Mouse (Mus musculus) limb, embryonic 10.5 days (tissue): Measurements from ENCODE around the gene Zfp984. TPM values are rescaled to one million over a fixed set of nuclear protein-coding genes. Genes with fewer than 3 reads are reported as not detected.
"Not testable (repeated sequence)": the region's sequence is repeated elsewhere in the genome, so short reads cannot be mapped to it uniquely, and the experiment has no call there.

ENCODE experiments used
- DNase-seq: peaks from one replicate; pipeline ENCODE4 v3.0.0-alpha.2; 2017; ENCODE audit warnings: low spot score
- H3K27ac ChIP-seq: fragments of 300-500 bp; sonication (generic); 2 replicates; pipeline ENCODE4 v1.5.1; 2016; ENCODE audit warnings: mild to moderate bottlenecking
- H3K27me3 ChIP-seq: fragments of 300-500 bp; sonication (generic); 2 replicates; pipeline ENCODE4 v1.6.1; 2016; ENCODE audit warnings: low read depth, mild to moderate bottlenecking; ENCODE audit not compliant: poor library complexity, severe bottlenecking
- H3K36me3 ChIP-seq: fragments of 300-500 bp; sonication (generic); 2 replicates; pipeline ENCODE4 v1.6.1; 2016; ENCODE audit warnings: mild to moderate bottlenecking, moderate library complexity
- H3K4me1 ChIP-seq: fragments of 300-500 bp; sonication (generic); 2 replicates; pipeline ENCODE4 v1.6.1; 2016
- H3K4me3 ChIP-seq: fragments of 300-500 bp; sonication (generic); 2 replicates; pipeline ENCODE4 v1.5.1; 2016; ENCODE audit warnings: mild to moderate bottlenecking, moderate library complexity
- H3K9me3 ChIP-seq: fragments of 300-500 bp; sonication (generic); replicated peaks from 2 replicates; pipeline ENCODE4 v1.6.1; 2016; ENCODE audit warnings: mild to moderate bottlenecking
- WGBS: fragments of 180-500 bp; shearing (Covaris S2); methylation state at CpG from one replicate; pipeline ENCODE4 v1.1.7; 2016; 5-methylcytosine and 5-hydroxymethylcytosine counted together
- polyA plus RNA-seq: library from polyadenylated mRNA; unstranded; fragments of >200 nt; fragmentation: Nextera tagmentation; extraction: Ambion mirVana; gene quantifications from 2 replicates; pipeline ENCODE4 v1.2.1, GENCODE M21; 2016

The Zfp984 gene
- polyA plus RNA-seq: 9.0 and 9.3 TPM in 2 replicates

DNA sequence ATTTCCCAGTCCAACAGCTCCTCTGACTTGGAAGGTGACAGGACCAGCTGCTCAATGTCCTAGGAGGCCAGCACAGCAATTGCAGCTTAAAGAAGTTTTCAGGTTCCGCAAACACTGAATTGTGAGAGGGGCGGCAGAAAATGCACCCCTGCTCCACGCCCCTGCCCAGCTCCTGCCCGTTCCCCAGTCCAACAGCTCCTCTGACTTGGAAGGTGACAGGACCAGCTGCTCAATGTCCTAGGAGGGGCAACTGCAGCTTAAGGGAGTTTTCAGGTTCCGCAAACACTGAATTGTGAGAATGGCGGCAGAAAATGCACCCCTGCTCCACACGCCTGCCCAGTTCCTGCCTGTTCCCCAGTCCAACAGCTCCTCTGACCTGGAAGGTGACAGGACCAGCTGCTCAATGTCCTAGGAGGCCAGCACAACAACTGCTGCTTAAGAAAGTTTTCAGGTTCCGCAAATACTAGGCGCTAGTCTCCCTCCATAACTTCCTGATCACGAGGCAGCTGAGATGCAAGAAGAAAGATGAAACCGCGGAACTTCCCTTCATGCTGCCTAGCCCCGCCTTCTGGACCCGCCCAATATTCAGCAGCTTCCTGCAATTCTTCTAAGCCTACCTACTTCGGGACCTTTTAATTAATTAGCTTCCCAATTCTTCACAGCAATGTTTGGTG is at the start of gene Zfp984:
Gene Zfp984, minus strand, starts transcription at position 497 of the 674 bp plus-strand sequence.
- 11% methylated on average over 15 of the region's 15 CpGs for WGBS

DNA sequence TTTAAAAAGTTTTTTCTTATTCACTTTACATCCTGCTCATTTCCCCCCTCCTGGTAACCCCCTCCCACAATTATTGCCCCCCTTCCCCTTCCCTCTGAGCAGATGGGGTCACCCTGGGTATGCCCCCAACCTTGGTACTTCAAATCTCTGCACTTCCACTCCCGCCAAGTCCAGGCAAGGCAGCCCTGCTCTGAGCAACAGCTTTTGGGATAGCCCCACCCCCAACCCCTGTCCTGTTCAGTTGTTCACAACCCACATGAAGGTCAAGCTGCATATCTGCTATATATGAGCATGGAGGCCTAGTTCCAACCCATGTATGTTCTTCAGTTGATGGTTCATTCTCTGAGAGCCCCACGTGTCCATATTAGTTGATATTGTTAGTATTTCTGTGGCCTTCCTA is 41.2 kb upstream of the Zfp984 start:
- Histone ChIP-seq H3K27ac (no peak overlapping the region), H3K36me3 (0 out of 2 replicates have a peak, but pooled peaks cover 2% of the 10 kb centered on the region), H3K4me1 (peaks cover 14% of the 10 kb centered on the region), H3K4me3 (no peak overlapping the region), H3K9me3 (no peaks in the 10 kb centered on the region), H3K27me3 (no peaks in the 10 kb centered on the region)
- WGBS: 87% methylated on average over 2 of the region's 2 CpGs
- DNase-seq: no peak

More for the DNA sequence above, at the start of gene Zfp984:
- not testable (repeated sequence) for H3K36me3 ChIP-seq, H3K4me1 ChIP-seq, H3K27me3 ChIP-seq, H3K9me3 ChIP-seq
- Histone ChIP-seq H3K4me3 (peak within 1 kb of the TSS; percentile 57), H3K27ac (peak within 1 kb of the TSS; percentile 76)
- DNase-seq: peak; percentile 63

DNA sequence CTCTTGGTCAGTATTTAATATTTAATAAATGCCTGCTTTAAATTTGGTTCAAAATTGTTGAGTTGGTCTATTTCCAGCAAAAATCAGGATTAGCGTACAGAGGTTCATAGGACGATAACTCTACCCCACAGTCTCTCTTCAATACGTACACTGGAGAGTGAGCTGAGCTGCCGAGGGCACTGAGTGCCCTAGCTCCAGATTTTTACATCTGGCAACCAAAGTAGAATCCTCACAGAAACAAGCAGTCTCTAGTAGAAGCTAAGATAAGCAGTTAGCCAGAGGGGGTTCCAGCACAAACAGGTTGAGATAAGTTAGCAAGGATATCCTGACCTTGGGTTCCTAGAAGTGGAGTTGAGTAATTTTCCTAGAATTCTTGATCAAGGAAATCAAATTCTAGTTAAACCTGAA is 39.0 kb upstream of the Zfp984 start:
- H3K36me3 ChIP-seq: peaks cover 10% of the 10 kb centered on the region
- H3K9me3 ChIP-seq: no peaks in the 10 kb centered on the region
- H3K4me3 ChIP-seq: peak overlapping the region; percentile 71
- peak overlapping the region; percentile 85 for H3K27ac ChIP-seq
- DNase-seq: no peak
- WGBS: 14% methylated on average over 4 of the region's 4 CpGs
- no peaks in the 10 kb centered on the region for H3K27me3 ChIP-seq
- H3K4me1 ChIP-seq: peaks cover 14% of the 10 kb centered on the region

DNA sequence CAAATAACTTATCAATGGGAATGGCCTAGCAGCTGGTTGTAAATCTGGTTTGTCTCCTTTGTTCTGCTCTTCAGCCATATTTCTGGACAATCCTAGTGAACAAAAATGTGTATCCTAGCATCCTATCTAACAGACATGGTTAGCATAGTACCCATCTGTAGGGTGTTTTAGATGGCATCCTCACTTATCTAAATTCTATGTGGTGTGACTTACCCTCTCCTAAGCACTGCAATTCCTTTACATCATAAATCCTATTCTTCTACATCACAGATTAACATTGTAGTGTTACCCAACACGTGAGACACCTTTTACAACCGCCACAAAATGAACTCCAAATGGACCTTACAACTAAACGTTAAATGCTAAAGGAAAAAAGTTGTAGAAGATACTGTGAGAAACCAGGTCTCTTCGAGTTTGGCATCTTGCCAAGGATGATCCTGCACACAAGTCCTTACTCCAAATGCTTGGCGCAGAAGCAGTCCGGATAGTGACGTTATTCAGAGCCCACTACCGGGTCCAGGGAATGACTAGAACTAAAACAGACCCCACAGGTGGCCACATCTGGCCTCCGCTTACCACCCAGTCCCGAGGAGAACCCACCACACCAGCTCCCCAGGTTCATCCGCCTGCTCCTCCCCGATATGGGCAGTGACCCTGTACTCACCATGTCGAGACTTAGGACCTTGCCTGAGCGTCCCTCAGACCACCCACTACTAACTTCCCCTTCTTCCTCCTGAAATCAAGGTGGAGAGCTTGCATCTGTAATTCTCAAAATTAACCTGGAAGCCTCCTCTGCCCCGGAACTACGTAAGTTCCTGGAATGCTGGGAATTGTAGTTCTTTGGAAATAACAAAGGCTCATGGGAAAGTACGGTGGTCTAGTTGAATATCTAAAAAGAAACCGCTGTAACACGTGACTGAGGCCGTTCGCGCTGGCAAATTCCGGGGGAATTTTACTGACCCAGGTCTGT is 38.3 kb upstream of the Zfp984 start, which contains the start of gene Zfp933:
Gene Zfp933, minus strand, starts transcription at position 753 of the 970 bp plus-strand sequence.
- DNase-seq: peak; percentile 63
- 4% methylated on average over 23 of the region's 23 CpGs for WGBS
- Histone ChIP-seq H3K27me3 (no peaks in the 10 kb centered on the region), H3K9me3 (no peaks in the 10 kb centered on the region), H3K4me3 (peak within 1 kb of the TSS; percentile 71), H3K27ac (peak within 1 kb of the TSS; percentile 85), H3K4me1 (peaks cover 14% of the 10 kb centered on the region), H3K36me3 (peaks cover 17% of the 10 kb centered on the region)

DNA sequence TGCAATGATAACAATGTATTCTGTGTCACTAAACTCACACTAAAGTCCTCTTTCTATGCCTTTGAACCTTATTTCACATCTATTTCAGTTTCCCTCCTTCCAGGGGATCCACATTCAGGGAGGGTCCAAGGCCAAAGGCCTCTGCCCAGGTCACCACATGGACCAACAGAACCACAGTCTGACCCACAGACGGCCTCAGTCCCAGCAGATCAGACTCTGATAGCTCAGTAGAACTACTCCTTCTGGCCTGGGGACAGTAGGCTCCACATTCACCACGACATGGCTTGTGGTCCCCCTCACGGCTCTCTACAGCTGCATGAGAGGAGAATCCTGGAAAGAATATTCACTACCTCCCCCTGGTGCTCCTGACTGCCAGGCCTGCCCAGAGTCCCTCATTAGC is 33.3 kb upstream of the Zfp984 start:
- H3K9me3 ChIP-seq: peaks cover 5% of the 10 kb centered on the region; the same call in 1 of the 2 replicates
- peaks cover 6% of the 10 kb centered on the region for H3K4me1 ChIP-seq
- no peaks in the 10 kb centered on the region for H3K27me3 ChIP-seq
- H3K36me3 ChIP-seq: peaks cover 45% of the 10 kb centered on the region
- no peak overlapping the region for H3K27ac ChIP-seq
- DNase-seq: no peak
- no peak overlapping the region for H3K4me3 ChIP-seq
- WGBS: 94% methylated on average over 3 of the region's 3 CpGs

DNA sequence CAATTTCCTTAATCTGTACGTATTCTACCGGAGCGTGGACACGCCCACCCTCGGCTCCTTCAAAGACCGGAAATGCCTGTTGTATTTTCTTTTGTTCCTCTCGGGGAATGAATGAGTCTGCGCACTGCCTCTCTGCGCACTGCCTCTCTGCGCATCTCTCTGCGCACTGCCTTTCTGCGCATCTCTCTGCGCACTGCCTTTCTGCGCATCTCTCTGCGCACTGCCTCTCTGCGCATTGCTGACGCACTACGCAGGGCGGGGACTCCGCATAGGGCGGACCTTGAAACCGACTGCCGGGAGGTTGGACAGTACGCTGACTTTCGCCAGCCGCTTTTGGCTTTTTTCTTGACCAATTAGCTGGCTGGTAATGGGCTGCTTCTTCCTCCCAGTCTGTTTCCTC is 29.7 kb upstream of the Zfp984 start:
- DNase-seq, H3K27ac ChIP-seq, H3K9me3 ChIP-seq, H3K4me1 ChIP-seq, H3K4me3 ChIP-seq, H3K27me3 ChIP-seq: not testable (repeated sequence)
- H3K36me3 ChIP-seq: peaks cover 38% of the 10 kb centered on the region
- 96% methylated on average over 22 of the region's 26 CpGs for WGBS

DNA sequence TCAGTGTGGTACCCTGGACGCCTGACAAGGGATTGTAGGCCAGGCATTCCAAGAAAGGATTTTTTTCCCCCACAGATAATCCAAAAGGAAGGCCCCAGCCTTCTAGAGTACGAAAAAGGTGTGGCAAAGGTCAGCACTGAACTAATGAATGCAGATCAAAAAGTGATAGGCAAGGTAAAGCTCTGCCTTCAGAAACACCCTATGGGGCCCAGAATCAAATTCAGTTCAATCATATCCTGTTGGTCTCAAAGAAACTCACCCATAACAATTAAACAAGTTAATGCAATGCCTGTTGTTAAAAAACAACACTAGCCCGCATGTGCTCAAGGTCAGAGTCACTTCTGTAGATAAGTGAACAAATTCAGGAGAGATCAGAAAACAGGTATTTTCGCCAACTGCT is 14.8 kb upstream of the Zfp984 start:
- no peak overlapping the region for H3K4me3 ChIP-seq
- H3K27ac ChIP-seq: no peak overlapping the region
- no peaks in the 10 kb centered on the region for H3K27me3 ChIP-seq
- H3K4me1 ChIP-seq: no peaks in the 10 kb centered on the region
- DNase-seq: no peak
- H3K9me3 ChIP-seq: peaks cover 24% of the 10 kb centered on the region
- peaks cover 58% of the 10 kb centered on the region for H3K36me3 ChIP-seq
- WGBS: 88% methylated on average over 4 of the region's 4 CpGs

DNA sequence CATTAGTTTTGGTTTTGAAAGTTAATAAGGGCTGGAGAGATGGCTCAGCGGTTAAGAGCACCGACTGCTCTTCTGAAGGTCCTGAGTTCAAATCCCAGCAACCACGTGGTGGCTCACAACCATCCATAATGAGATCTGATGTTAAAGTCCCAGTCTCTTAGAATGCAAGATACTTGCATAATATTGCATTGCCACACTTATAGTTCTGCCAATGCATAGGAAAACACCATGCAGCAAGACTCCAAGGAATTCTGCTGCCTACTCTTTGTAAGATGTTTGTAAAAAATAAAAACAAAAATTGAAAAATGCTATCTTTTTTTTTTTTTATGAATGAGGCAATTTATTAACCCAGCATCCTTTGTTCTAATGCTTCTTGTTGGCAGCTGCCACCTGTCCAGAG is 11.8 kb upstream of the Zfp984 start:
- not testable (repeated sequence) for H3K4me1 ChIP-seq, H3K27me3 ChIP-seq, H3K4me3 ChIP-seq, H3K27ac ChIP-seq, DNase-seq
- Histone ChIP-seq H3K9me3 (peaks cover 16% of the 10 kb centered on the region), H3K36me3 (peaks cover 29% of the 10 kb centered on the region)
- 87% methylated on average over 3 of the region's 3 CpGs for WGBS

DNA sequence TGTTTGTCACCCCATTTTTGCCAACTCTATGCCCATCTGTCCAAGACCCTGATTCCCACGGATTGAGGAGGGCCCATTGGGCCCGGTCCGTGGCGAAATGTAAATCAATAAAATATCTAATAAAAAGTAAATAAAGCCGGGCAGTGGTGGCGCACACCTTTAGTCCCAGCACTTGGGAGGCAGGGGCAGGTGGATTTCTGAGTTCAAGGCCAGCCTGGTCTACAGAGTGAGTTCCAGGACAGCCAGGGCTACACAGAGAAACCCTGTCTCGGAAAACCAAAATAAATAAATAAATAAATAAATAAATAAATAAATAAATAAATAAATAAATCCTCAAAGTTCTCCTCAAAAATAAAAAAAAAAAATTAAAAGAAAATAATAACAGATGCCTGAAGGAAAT is 10.1 kb upstream of the Zfp984 start:
- not testable (repeated sequence) for H3K4me1 ChIP-seq, H3K27me3 ChIP-seq, H3K4me3 ChIP-seq, H3K9me3 ChIP-seq, DNase-seq, H3K27ac ChIP-seq
- peaks cover 11% of the 10 kb centered on the region for H3K36me3 ChIP-seq
- WGBS: 86% methylated on average over 7 of the region's 7 CpGs

DNA sequence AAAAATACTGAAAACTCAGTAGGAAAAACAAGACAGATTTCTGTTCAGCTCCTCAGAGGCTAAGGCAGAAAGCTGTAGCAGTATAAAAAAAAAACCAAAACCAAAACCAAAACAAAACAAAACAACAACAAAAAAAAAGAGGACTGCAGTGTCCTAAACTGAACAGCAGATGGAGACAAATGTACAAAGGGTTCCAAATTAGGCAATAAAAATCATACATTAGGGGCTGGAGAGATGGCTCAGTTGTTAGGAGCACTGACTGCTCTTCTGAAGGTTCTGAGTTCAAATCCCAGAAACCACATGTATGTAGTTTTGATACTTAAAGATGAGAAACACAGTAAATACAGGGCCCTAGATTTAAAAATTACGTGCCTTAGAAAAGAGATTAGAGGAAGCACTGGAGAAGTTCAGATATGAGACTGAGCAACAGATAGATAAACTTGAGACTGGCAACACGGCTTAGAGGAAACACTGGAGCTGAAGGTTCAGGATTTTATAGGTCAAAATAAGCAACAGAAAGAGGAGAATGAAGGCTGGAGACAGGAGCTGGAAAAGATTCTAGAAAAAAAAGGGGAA is 5.1 kb upstream of the Zfp984 start:
- Histone ChIP-seq H3K36me3 (no peaks in the 10 kb centered on the region), H3K4me3 (no peak overlapping the region), H3K9me3 (no peaks in the 10 kb centered on the region), H3K27me3 (no peaks in the 10 kb centered on the region), H3K27ac (no peak overlapping the region), H3K4me1 (no peaks in the 10 kb centered on the region)
- WGBS: 84% methylated on average over 2 of the region's 2 CpGs
- no peak for DNase-seq

DNA sequence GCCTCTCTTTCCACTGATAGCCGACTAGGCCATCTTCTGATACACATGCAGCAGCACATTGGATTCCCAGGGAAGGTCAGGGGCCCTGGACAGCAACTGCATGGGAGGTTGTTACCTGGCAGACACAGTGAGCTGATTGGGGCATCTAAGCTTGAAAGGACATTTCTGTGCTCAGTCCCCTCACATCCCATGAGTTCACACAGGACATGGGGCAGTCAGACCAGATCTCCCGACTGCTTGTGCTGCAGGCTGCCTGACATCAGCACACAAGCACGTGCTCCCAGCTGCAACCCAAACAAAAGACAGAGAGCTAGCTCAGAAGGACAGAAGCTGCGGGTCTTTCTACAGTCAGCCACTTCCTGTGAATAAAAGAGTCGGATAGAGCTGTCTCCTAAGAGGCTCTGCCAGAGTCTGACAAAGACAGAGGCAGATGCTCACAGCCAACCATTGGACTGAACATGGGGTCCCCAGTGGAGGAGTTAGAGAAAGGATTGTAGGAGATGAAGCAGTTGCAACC is 3.7 kb upstream of the Zfp984 start:
- H3K9me3 ChIP-seq: no peaks in the 10 kb centered on the region
- peaks cover 8% of the 10 kb centered on the region for H3K4me1 ChIP-seq
- no peak overlapping the region for H3K4me3 ChIP-seq
- H3K27ac ChIP-seq: no peak overlapping the region
- H3K27me3 ChIP-seq: no peaks in the 10 kb centered on the region
- DNase-seq: no peak
- H3K36me3 ChIP-seq: no peaks in the 10 kb centered on the region
- 61% methylated on average over 5 of the region's 5 CpGs for WGBS

DNA sequence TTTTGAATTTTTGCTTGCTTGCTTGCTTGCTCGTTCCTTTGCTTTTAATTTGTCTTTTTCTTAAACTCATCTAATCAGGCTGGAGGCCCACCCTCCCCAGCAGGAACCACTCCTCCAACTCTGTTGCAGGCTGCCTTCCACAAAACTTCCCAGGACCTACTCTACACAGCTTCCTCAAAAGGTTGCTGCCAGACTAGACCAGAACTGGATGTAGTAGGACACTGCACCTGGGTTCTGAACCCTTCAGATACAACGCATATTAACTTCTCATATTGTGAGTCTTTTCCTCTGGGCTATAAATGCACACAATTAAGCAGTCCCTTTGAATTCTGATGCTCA is 347 bp upstream of the Zfp984 start:
- not testable (repeated sequence) for H3K4me1 ChIP-seq, H3K27me3 ChIP-seq, DNase-seq, H3K27ac ChIP-seq, H3K36me3 ChIP-seq, H3K9me3 ChIP-seq
- H3K4me3 ChIP-seq: peak overlapping the region; percentile 57
- 42% methylated on average over 2 of the region's 2 CpGs for WGBS

DNA sequence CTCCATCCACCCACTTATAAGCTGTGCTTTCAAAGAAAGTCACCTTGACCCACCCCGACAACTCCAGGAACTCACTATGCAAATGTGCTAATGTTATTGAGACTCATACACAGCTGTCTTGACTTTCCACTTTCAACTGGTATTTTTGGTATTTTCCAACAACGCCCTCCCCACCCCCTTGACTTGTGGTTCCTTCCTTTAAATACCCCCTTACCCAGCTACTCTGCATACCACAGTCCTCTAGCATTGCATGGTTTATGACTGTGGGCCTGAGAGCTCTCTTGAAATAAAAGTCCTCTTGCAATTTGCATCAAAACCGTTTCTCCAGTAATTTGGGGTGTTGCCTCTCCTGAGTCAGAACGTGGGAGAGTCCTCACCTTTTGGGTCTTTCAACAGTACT is 1.1 kb downstream of the Zfp984 start:
- WGBS: 67% methylated on average over 4 of the region's 4 CpGs
- H3K27ac ChIP-seq, H3K4me1 ChIP-seq, H3K36me3 ChIP-seq, DNase-seq, H3K9me3 ChIP-seq, H3K27me3 ChIP-seq: not testable (repeated sequence)
- H3K4me3 ChIP-seq: peak overlapping the region; percentile 57; the same call in 1 of the 2 replicates
